8 mouse cellular contexts compared by ENCODE assay signal in the genomic region with DNA sequence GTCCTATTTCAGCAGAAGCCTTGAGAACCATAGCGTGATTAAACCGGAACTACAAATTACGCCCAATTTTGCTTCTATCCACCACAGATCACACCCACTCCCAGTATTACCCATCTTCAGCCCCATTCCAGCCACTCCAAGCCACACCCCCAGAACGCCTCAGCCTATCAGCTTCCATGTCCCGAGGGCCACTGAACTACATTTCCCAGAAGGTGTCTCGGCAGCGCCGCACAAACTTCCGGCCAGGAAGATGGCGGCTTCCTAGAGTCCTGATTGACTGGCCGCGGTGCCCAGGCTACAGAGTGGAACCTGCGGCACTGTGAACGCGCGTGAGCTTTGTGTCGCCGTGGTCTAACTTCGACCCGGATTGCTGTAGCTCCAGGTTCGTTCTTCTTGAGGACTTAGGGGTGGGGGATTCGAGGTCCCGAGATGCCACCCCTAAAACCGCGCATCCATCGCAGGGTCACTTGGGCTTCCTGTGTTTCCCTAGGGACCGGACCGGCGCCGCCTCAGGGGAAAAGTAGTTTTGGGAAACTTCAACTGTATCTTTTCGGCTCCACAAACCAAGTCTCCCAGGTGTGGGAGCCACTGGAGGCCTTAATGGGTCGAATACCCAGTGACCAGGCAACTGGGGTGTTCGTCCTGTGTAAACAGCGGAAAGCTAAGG. TPM values are rescaled to one million over a fixed set of nuclear protein-coding genes. Genes with fewer than 3 reads are reported as not detected.
DNase-seq lines count a peak whose midpoint lies in the region; ATAC-seq and TF ChIP-seq lines count a peak whose summit lies in the region.

TSS of gene Babam1 (plus strand) at position 223 of the 667 bp plus-strand sequence.

- WGBS in forebrain, embryonic 16.5 days: under 1% methylated on average over 34 of the region's 34 CpGs
- under 1% methylated on average over 34 of the region's 34 CpGs for WGBS in lung, embryonic 14.5 days
- WGBS in olfactory bulb, adult 2 months: under 1% methylated on average over 34 of the region's 34 CpGs
- WGBS in thymus, adult 2 months: under 1% methylated on average over 34 of the region's 34 CpGs

- intact Hi-C loops in heart, postnatal 36 days (cut with DNase I): no loop called here

- H3K79me2 ChIP-seq in MEL (ENCODE audit: control insufficient read depth, insufficient read depth, low read length, poor library complexity): peaks cover 4% of the 10 kb centered on the region; the same call in 1 of the 2 replicates

- peaks cover 0 to 7% of the 10 kb centered on the region in 2 experiments; a peak in 2 of 4 replicates for H3K4me1 ChIP-seq in MEL (ENCODE audit: control insufficient read depth in 1 of 2, insufficient read depth in 2 of 2, low read length in 2 of 2)
- peaks cover 11% of the 10 kb centered on the region for H3K4me1 ChIP-seq in forebrain, embryonic 16.5 days (replicated peaks; ENCODE audit: control insufficient read depth, insufficient read depth, low read length)
- H3K4me1 ChIP-seq in lung, embryonic 14.5 days (ENCODE audit: insufficient read depth): peaks cover 7% of the 10 kb centered on the region
- H3K4me1 ChIP-seq in olfactory bulb, adult 2 months (ENCODE audit: control insufficient read depth, insufficient read depth, low read length): peaks cover 9% of the 10 kb centered on the region
- peaks cover 13% of the 10 kb centered on the region for H3K4me1 ChIP-seq in thymus, adult 2 months (replicated peaks; ENCODE audit: control insufficient read depth, insufficient read depth, low read length)

- TF ChIP-seq EP300 in MEL (IDR thresholded peaks at IDR 0.05; ENCODE audit: low read depth in 1 of 2, low read length in 2 of 2): no peak

- H3K27me3 ChIP-seq in MEL (ENCODE audit: control insufficient read depth in 1 of 2, insufficient read depth in 2 of 2, low read length in 2 of 2): no peaks in the 10 kb centered on the region
- no peaks in the 10 kb centered on the region for H3K27me3 ChIP-seq in forebrain, embryonic 16.5 days (replicated peaks; ENCODE audit: control insufficient read depth, insufficient read depth, low read length)
- H3K27me3 ChIP-seq in lung, embryonic 14.5 days (ENCODE audit: insufficient read depth, low read length): no peaks in the 10 kb centered on the region
- H3K27me3 ChIP-seq in thymus, adult 2 months (ENCODE audit: control insufficient read depth, insufficient read depth, low read length): no peaks in the 10 kb centered on the region

- DNase-seq in MEL (ENCODE audit: low read depth, low spot score): peak; percentile 99
- DNase-seq in cerebellum, adult 18-20 months: peak; percentile 92 to 99
- DNase-seq in heart, postnatal 36 days: peak; percentile 87 to 88
- peak; percentile 92 to 98 for DNase-seq in layer of hippocampus, adult 2 months (ENCODE audit: low spot score in 2 of 2)
- peak; percentile 97 for DNase-seq in lung, embryonic 14.5 days
- DNase-seq in thymus, adult 2 months: peak; percentile 89

- peak within 1 kb of the TSS; percentile 70 for H3K27ac ChIP-seq in MEL (ENCODE audit: control insufficient read depth, low read depth, low read length)
- H3K27ac ChIP-seq in forebrain, embryonic 16.5 days (ENCODE audit: low read length): peak within 1 kb of the TSS; percentile 62
- H3K27ac ChIP-seq in layer of hippocampus, adult 2 months: peak within 1 kb of the TSS; percentile 93
- peak within 1 kb of the TSS; percentile 86 for H3K27ac ChIP-seq in lung, embryonic 14.5 days (ENCODE audit: low read depth)
- peak within 1 kb of the TSS; percentile 57 for H3K27ac ChIP-seq in olfactory bulb, adult 2 months (ENCODE audit: insufficient read depth, low read depth, low read length)
- no peak within 1 kb of the TSS for H3K27ac ChIP-seq in thymus, adult 2 months (ENCODE audit: control insufficient read depth, insufficient read depth, low read length)

- TF ChIP-seq CTCF in MEL (IDR thresholded peaks at IDR 0.05 in 2 of 3, conservative IDR thresholded peaks at IDR 0.05 in 1 of 3; ENCODE audit: control insufficient read depth in 1 of 3, insufficient read depth in 1 of 3, low read depth in 2 of 3, low read length in 3 of 3, poor library complexity in 1 of 3, severe bottlenecking in 1 of 3): no peak
- no peak for TF ChIP-seq CTCF in layer of hippocampus, adult 2 months (conservative IDR thresholded peaks at IDR 0.05)
- no peak for TF ChIP-seq CTCF in lung, embryonic 14.5 days (IDR thresholded peaks at IDR 0.05; ENCODE audit: low read depth)
- no peak for TF ChIP-seq CTCF in olfactory bulb, adult 2 months (IDR thresholded peaks at IDR 0.05; ENCODE audit: insufficient read depth, low read depth, low read length)
- TF ChIP-seq CTCF in thymus, adult 2 months (IDR thresholded peaks at IDR 0.05; ENCODE audit: borderline replicate concordance, control insufficient read depth, extremely low read depth, insufficient read depth, low read length, poor library complexity): 0 out of 2 replicates have a peak, but pooled peaks have one; percentile 42

- H3K9me3 ChIP-seq in MEL (replicated peaks; ENCODE audit: insufficient read depth, low read length): no peaks in the 10 kb centered on the region
- no peaks in the 10 kb centered on the region for H3K9me3 ChIP-seq in forebrain, embryonic 16.5 days (ENCODE audit: control insufficient read depth, low read length)
- H3K9me3 ChIP-seq in lung, embryonic 14.5 days (ENCODE audit: low read depth, low read length): no peaks in the 10 kb centered on the region

- peak; percentile 99 for ATAC-seq in forebrain, embryonic 16.5 days
- ATAC-seq in lung, embryonic 14.5 days (ENCODE audit: insufficient read depth): peak; percentile 98

- peaks cover 0 to 8% of the 10 kb centered on the region in 2 experiments; a peak in 2 of 4 replicates for H3K36me3 ChIP-seq in MEL (ENCODE audit: control insufficient read depth in 1 of 2, insufficient read depth in 2 of 2, low read length in 2 of 2)
- no peaks in the 10 kb centered on the region for H3K36me3 ChIP-seq in forebrain, embryonic 16.5 days (ENCODE audit: control insufficient read depth, insufficient read depth)
- H3K36me3 ChIP-seq in lung, embryonic 14.5 days (ENCODE audit: insufficient read depth): peaks cover 11% of the 10 kb centered on the region
- peaks cover 8% of the 10 kb centered on the region; the same call in 1 of the 2 replicates for H3K36me3 ChIP-seq in thymus, adult 2 months (ENCODE audit: control insufficient read depth, insufficient read depth, low read length)

- TF ChIP-seq RAD21 in MEL (IDR thresholded peaks at IDR 0.05; ENCODE audit: low read depth, low read length): no peak

- peak within 1 kb of the TSS; percentile 84 for H3K9ac ChIP-seq in MEL (ENCODE audit: control insufficient read depth, low read depth, low read length, poor library complexity, severe bottlenecking)
- peak within 1 kb of the TSS; percentile 76 for H3K9ac ChIP-seq in forebrain, embryonic 16.5 days (replicated peaks; ENCODE audit: low read depth, low read length)
- peak within 1 kb of the TSS; percentile 76 for H3K9ac ChIP-seq in lung, embryonic 14.5 days

- peak; percentile 74 to 87 for TF ChIP-seq POLR2A in MEL (IDR thresholded peaks at IDR 0.05; ENCODE audit: control insufficient read depth in 1 of 2, insufficient read depth in 1 of 2, low read depth in 1 of 2, low read length in 2 of 2, poor library complexity in 1 of 2)
- peak; percentile 69 for TF ChIP-seq POLR2A in olfactory bulb, adult 2 months (IDR thresholded peaks at IDR 0.05; ENCODE audit: insufficient read depth, low read depth, low read length)
- TF ChIP-seq POLR2A in thymus, adult 2 months (IDR thresholded peaks at IDR 0.05; ENCODE audit: control insufficient read depth, extremely low read depth, insufficient read depth, low read length, poor library complexity): peak; percentile 79

- peak within 1 kb of the TSS; percentile 81 to 92 for H3K4me3 ChIP-seq in MEL (ENCODE audit: control insufficient read depth in 1 of 2, insufficient read depth in 1 of 2, low read depth in 2 of 2, low read length in 2 of 2)
- H3K4me3 ChIP-seq in forebrain, embryonic 16.5 days (replicated peaks; ENCODE audit: low read length): peak within 1 kb of the TSS; percentile 55
- H3K4me3 ChIP-seq in layer of hippocampus, adult 2 months: peak within 1 kb of the TSS; percentile 84
- H3K4me3 ChIP-seq in lung, embryonic 14.5 days (ENCODE audit: low read depth, low read length): peak within 1 kb of the TSS; percentile 81
- peak within 1 kb of the TSS; percentile 78 for H3K4me3 ChIP-seq in olfactory bulb, adult 2 months (ENCODE audit: insufficient read depth, low read depth, low read length)
- peak within 1 kb of the TSS; percentile 81 for H3K4me3 ChIP-seq in thymus, adult 2 months (ENCODE audit: control insufficient read depth, insufficient read depth, low read length)

- H3K4me2 ChIP-seq in forebrain, embryonic 16.5 days (ENCODE audit: low read length): peak within 1 kb of the TSS; percentile 64
- H3K4me2 ChIP-seq in lung, embryonic 14.5 days: peak within 1 kb of the TSS; percentile 93

TF ChIP-seq in MEL, 35 proteins besides CTCF, POLR2A, EP300 and RAD21 (continues in another document):
- TF ChIP-seq USF2 (IDR thresholded peaks at IDR 0.05; ENCODE audit: borderline replicate concordance in 1 of 2, insufficient read depth in 1 of 2, low read depth in 1 of 2, low read length in 2 of 2) (no peak), CHD1 (IDR thresholded peaks at IDR 0.05; ENCODE audit: low read depth, low read length) (no peak), MYC (IDR thresholded peaks at IDR 0.05; ENCODE audit: low read depth, low read length) (0 out of 2 replicates have a peak, but pooled peaks have one; percentile 23), NRF1 (IDR thresholded peaks at IDR 0.05; ENCODE audit: insufficient read depth, low read depth, low read length, poor library complexity, severe bottlenecking) (0 out of 2 replicates have a peak, but pooled peaks have one; percentile 23), USF1 (IDR thresholded peaks at IDR 0.05; ENCODE audit: low read depth, low read length) (no peak; the same call in 1 of the 2 replicates), KAT2A (conservative IDR thresholded peaks at IDR 0.05; ENCODE audit: low read depth, low read length) (peak; percentile 90), TCF12 (IDR thresholded peaks at IDR 0.05; ENCODE audit: low read depth, low read length) (peak; percentile 50; the same call in 1 of the 2 replicates), RCOR1 (IDR thresholded peaks at IDR 0.05; ENCODE audit: low read depth, low read length) (no peak), ETS1 (IDR thresholded peaks at IDR 0.05; ENCODE audit: low read depth, low read length) (0 out of 2 replicates have a peak, but pooled peaks have one; percentile 26)

RNA-seq across cellular contexts. Expression of gene Babam1, which starts in this region (rescaled TPM):
- 54.5 and 59.6 TPM in 2 replicates for total RNA-seq in MEL (2012; rRNA removed)
- polyA plus RNA-seq in MEL (2012; ENCODE audit: insufficient read depth in 1 of 2, insufficient read length in 2 of 2, low read depth in 1 of 2, low replicate concordance in 2 of 2, missing spikeins in 1 of 2): 100 to 1,000 TPM in 1 of 2 experiments, not detected in 1; 132 TPM
- polyA plus RNA-seq in forebrain, embryonic 16.5 days (2015; fragmentation: Nextera tagmentation; extraction: Ambion mirVana): 103 and 105 TPM in 2 replicates
- total RNA-seq in heart, postnatal 36 days (2021): 10 to 100 TPM; 61.2 to 67.1 TPM
- 100 to 1,000 TPM in 1 of 2 experiments, 10 to 100 TPM in 1; 98.3 to 102 TPM for total RNA-seq in layer of hippocampus, adult 2 months (2021)
- polyA plus RNA-seq in lung, embryonic 14.5 days (2014; fragmentation: Nextera tagmentation; extraction: Ambion mirVana): 108 and 114 TPM in 2 replicates
- polyA plus RNA-seq in olfactory bulb, adult 2 months (2012; ENCODE audit: insufficient read depth, insufficient read length, low replicate concordance, missing spikeins): not detected in 2 replicates
- 219 and 225 TPM in 2 replicates for polyA plus RNA-seq in thymus, adult 2 months (2012; rRNA removed)
